Mouse (Mus musculus) neural tube, embryonic 10.5 days (tissue): ENCODE data around the gene Wasf1.

Source experiments
- DNase-seq: peaks from one replicate; pipeline ENCODE4 v3.0.0-alpha.2; 2017; ENCODE audit warnings: low spot score; ENCODE audit errors: extremely low spot score

Gene Wasf1

GRCm38 (mm10) chr10:40971256-40971655 lies 88.0 kb downstream of the Wasf1 start:
- no peak for DNase-seq

- no peak for DNase-seq
Measured at GRCm38 (mm10) chr10:40983761-40984160, 100.5 kb downstream of the Wasf1 start.

- DNase-seq: no peak
Measured at GRCm38 (mm10) chr10:40984600-40984999, 101.3 kb downstream of the Wasf1 start.

GRCm38 (mm10) chr10:40985350-40985749 lies 102.1 kb downstream of the Wasf1 start:
- no peak for DNase-seq
